Mouse (Mus musculus): ENCODE data around the gene Ak4. TPM values are rescaled to one million over a fixed set of nuclear protein-coding genes. Genes with fewer than 3 reads are reported as not detected.
A peak's percentile ranks its signal among the peaks of the same experiment; 100 is the strongest.
"Not testable (repeated sequence)": the region's sequence is repeated elsewhere in the genome, so short reads cannot be mapped to it uniquely, and the experiment has no call there.

The Ak4 gene
- total RNA-seq, 2 experiments from 2014 or later: 78.1 to 95.3 TPM

GRCm38 (mm10) chr4:101424495-101424894 lies 5.4 kb downstream of the Ak4 start:
- no peak for DNase-seq

DNA sequence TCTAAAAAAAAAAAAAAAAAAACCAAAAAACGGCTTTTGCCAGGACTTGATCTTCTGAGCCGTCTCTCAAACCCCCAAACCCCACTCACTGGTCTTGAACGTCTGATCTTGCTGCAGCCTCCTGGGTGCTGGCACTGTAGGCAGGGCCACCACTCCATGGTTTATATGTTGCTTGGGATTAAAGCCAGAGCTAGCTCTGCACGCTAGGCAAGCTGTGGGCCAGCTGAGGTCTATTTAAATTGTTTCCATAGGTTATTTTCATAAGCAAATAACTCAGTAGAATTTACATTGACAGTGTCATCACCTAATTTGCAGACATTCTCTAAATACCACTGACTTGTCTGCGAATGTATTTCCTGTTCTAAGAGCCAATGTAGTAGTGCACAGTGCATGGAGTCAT lies 6.0 kb downstream of the Ak4 start:
- no peak for DNase-seq

DNA sequence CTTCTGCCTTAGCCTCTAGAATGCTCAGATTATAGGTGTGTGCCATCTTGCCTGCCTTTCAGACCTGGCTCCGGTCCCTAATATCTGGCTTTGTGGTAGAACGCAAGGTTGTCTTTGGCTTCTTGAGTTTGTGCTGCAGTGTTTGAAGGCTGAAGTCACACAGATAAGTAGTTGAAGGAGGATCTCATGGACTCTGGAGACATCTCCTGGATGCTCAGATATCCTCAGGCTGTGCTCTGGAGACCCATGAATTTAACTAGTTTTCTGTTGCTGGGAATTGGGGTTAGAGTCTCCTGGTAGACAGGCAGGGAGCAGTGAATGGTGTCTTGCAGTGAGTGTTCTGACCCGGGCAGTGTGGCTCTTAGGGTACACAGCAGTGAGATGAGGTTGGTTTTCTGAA lies 6.6 kb downstream of the Ak4 start:
- no peak for DNase-seq

- no peak for DNase-seq
Observed at GRCm38 (mm10) chr4:101426566-101426965, 7.5 kb downstream of the Ak4 start.

DNA sequence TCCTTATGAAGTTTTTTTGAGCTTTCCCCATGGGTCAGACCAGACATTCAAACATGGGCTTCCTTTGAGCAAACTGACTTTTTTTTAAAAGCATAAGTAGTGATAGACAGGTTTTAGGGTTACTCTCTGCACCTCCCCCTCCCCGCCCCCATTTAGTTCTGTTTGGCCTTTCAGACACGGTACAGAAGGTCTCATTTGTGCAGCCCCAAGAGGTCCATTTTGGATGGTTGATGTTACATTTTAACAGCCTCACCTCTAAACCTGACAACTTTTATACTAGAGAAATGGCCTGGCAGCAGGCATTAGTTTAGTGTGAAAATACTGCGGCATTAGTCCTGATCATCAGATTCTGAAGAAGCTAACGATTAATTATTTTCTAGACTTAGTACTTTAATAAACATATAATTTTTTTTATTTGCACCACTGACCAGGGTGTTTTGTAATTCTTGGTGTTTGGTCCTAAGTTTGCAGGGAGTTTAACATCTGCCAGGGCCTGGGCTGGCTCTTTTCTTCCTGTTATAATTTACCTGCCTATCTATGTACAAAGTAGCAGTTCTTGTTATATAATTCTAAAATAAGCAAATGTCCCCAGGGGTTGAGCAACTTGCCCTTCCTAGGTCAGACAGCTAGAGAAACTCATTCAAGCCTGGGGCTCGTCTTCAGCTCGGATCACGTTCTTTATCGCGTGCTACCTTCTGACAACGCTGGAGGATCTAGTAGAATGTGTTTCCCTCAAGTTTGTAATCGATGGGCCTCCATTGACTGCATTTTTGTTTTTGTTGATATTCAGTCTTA lies 9.0 kb downstream of the Ak4 start:
- no peak for DNase-seq

- no peak for DNase-seq
Observed at GRCm38 (mm10) chr4:101429073-101429472, 10.0 kb downstream of the Ak4 start.

GRCm38 (mm10) chr4:101430000-101430399 lies 10.9 kb downstream of the Ak4 start:
- no peak for DNase-seq

DNA sequence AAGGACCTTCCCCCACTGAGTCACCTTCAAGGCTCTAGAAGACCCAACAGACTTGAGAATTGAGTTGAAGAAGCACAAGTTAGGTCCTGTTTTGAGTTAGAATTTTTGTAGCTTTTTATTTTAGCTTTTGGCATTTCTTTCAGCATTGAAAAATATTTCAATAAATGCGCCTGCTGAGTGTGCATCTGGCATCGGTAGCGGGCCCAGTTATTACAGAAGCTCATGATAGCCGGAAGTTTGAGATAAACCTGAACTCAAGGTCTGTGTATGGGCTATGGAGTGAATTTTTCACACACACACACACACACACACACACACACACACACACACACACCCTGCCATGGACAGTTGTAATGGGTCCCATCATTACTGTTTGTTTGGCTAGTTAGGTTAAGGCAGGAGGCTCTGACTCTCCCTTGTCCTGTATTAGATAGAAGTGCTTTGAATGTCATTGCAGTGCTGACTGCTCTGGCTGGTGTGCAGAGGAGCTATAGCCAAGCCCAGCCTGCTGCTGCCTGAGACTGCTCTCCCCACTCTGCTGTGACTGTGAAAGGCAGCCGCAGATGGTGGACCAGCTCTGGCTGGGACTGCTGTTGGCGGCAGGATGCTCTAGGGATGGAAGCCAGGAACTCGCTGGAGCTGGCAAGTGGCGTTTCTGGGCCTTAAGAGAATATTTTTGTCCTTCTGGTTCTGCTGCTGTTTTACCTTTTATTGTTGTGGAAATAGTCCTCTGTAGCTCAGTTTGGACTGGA lies 17.9 kb downstream of the Ak4 start:
- DNase-seq: peak; percentile 74 to 86

- no peak for DNase-seq
Observed at GRCm38 (mm10) chr4:101438271-101438670, 19.2 kb downstream of the Ak4 start.

- DNase-seq: no peak
Observed at GRCm38 (mm10) chr4:101439738-101440389, 20.8 kb downstream of the Ak4 start.

- no peak for DNase-seq
Observed at GRCm38 (mm10) chr4:101442791-101443190, 23.7 kb downstream of the Ak4 start.

DNA sequence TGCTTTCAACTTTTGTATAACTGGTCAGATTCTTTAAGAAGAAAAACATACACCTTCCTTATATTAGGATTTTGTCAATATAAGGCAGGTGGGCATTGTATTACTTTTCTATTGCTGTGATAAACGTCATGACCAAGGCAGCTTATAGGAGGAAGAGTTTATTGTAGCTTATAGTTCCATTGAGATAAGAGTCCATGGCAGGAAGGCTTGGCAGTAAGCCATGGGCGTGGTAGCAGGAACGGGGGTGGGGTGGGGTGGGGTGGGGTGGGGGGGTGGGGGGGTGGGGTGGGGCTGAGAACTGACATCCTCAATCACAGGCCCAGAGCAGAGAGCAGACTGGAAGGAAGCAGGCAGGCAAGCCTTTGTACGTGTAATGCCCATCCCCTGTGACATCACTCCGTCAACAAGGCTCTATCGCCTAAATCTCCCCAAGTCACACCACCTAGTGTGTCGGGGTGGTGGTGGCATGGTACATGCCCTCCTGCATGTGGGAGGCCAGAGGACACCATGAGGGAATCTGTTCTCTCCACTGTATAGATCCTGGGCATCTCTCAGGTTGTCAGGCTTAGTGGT lies 24.4 kb downstream of the Ak4 start:
- no peak for DNase-seq

DNA sequence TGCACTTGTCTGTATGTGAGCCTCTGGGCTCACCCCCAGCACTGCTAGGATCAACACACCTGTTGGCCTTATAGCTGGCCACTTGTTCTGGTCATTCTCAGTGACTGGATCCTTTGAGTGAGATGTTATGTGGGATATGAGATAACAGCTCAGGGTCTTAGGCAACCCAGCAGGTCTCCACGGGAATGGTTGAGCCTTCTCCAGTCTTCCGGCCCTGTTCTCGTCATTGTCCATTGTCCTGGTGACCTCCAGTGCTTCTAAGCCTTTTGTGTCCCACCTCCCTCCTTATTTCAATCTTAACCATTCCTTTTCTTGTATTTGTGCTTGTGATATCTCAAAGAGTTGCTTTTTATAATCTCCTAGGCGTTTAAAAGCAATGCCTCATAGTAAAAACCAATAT lies 26.6 kb downstream of the Ak4 start:
- DNase-seq: no peak

GRCm38 (mm10) chr4:101446606-101447005 lies 27.5 kb downstream of the Ak4 start:
- DNase-seq: not testable (repeated sequence)

DNA sequence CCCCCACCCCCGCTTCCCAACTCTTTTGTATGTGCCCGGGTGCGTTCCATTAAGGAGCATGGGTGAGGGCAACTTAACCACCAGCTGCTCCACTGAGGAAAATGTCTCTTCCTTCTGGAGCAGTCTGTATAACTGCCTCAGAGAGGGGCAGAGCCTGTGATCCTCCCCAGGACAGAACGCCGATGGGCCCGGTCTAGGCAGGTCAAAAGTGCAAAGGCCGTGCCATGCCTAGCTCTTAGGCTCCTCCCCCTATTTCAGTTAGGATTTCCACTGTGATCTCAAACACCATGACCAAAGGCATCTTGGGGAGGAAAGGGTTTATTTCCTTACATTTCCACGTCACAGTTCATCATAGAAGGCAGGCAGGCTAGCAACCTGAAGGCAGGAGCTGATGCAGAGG lies 29.6 kb downstream of the Ak4 start:
- DNase-seq: no peak

- DNase-seq: no peak
Observed at GRCm38 (mm10) chr4:101449344-101449743, 30.3 kb downstream of the Ak4 start.

DNA sequence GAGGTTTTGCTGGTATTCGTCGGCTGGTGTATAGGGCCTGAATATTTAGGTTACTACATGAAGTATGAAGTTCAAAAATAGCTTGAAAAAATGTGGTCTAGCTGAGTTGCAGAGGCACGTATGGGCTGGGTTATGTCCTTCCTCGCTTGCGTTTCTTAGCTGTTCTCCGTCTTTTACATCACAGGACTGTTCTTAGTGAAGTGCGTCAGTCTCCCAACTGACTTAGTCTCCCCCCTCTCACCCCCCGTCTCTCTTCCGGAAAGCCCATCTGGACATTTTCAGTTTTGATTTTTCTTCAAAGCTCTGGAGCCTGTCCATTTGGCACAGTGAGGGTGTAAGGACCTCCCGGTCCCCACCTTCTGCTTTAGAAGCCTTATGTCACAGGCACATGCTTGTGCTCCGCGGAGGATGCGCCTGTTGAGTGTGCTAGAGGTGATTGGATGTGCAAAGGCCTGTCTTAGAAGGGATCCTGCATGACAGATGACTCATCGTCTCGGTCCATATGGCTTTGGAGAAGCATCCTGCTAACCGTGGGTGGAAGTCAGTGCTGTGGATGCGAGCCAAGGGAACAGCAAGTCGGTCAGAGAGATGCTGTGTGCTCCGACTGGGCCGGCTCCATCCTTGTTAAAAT lies 31.2 kb downstream of the Ak4 start:
- peak; percentile 84 for DNase-seq

- DNase-seq: no peak
Observed at GRCm38 (mm10) chr4:101451089-101451488, 32.0 kb downstream of the Ak4 start.

- DNase-seq: no peak
Observed at GRCm38 (mm10) chr4:101452829-101453228, 33.8 kb downstream of the Ak4 start.

DNA sequence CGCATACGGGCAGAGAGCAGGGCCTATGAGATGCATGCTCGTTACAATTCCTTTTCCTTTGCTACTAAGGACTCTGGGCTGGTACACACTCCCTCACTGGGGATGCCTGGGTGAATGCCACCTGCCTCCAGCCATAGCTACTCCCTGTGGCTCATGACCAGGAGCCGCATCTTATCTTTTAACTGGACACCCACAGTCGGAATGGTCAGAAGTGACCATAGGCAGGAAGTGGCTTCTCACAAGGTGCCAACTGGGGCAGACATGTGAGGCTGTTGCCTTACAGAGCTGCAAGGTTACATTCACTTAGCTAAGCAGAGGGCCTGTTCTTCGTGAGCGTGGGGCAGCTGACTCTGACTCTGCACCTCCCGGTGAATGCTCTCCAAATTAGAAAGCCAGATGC lies 38.1 kb downstream of the Ak4 start:
- DNase-seq: no peak

- peak; percentile 60 to 65 for DNase-seq
Observed at GRCm38 (mm10) chr4:101458341-101458740, 39.3 kb downstream of the Ak4 start.

DNA sequence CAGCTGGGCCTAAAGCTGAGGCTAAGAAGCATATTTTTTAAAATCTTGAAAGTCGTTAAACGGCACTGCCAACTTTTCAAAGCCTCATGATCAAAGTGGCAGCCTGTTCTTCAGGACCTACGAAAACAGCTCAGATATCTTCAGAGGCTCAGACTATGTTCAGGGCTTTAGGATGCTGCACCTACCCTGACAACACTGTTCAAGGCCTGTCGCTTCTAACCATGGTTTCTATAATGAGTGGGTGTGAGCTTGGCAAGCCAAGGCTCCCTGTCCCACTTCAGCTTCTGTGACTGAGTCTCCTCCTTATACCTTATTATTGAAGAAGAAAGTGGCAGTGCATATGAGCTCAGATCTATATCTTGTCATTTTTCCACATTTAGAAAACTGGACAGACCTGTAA lies 40.3 kb downstream of the Ak4 start:
- DNase-seq: no peak

- DNase-seq: no peak
Observed at GRCm38 (mm10) chr4:101460114-101460513, 41.0 kb downstream of the Ak4 start.
